Mouse (Mus musculus): Measurements from ENCODE around the gene Fndc8.

GRCm38 (mm10) chr11:82856032-82856431 is 35.9 kb upstream of the Fndc8 start:
- TF ChIP-seq ZC3H11A (IDR thresholded peaks at IDR 0.05; ENCODE audit: borderline replicate concordance, low read depth, low read length) (no peak), MAFK (IDR thresholded peaks at IDR 0.05; ENCODE audit: insufficient read depth, low read depth, low read length) (no peak), HCFC1 (IDR thresholded peaks at IDR 0.05; ENCODE audit: borderline replicate concordance, insufficient read depth, low read length) (no peak), CHD2 (IDR thresholded peaks at IDR 0.05; ENCODE audit: low read depth, low read length) (no peak), ZNF384 (IDR thresholded peaks at IDR 0.05; ENCODE audit: low read depth, low read length) (no peak)

All from ES-E14 (cell line).